Mouse (Mus musculus) limb, embryonic 14.5 days (tissue): ENCODE results near the gene Slc35f1. TPM values are rescaled to one million over a fixed set of nuclear protein-coding genes. Genes with fewer than 3 reads are reported as not detected.

Experiments used
- ATAC-seq: fragments of 200-750 bp; cut with Nextera tagmentation; 2 replicates; pipeline ENCODE4 v1.8.0; 2017; ENCODE audit warnings: low read depth, moderate number of reproducible peaks, moderate TSS enrichment; ENCODE audit not compliant: low FRiP score
- DNase-seq: peaks from one replicate; pipeline ENCODE4 v3.0.0-alpha.2; 2015; ENCODE audit warnings: low spot score
- H3K27ac ChIP-seq: fragments of 300-500 bp; sonication (generic); replicated peaks from 2 replicates; pipeline ENCODE4 v1.5.1; 2014; ENCODE audit warnings: low read depth, mild to moderate bottlenecking, low read length, moderate library complexity, mixed read lengths
- H3K27me3 ChIP-seq: fragments of 300-500 bp; sonication (generic); 2 replicates; pipeline ENCODE4 v1.6.1; 2014; ENCODE audit warnings: low read length, mixed read lengths; ENCODE audit not compliant: control insufficient read depth, insufficient read depth
- H3K36me3 ChIP-seq: fragments of 300-500 bp; sonication (generic); 2 replicates; pipeline ENCODE4 v1.6.1; 2014; ENCODE audit warnings: mild to moderate bottlenecking, low read length, moderate library complexity, mixed read lengths; ENCODE audit not compliant: control insufficient read depth, insufficient read depth
- H3K4me1 ChIP-seq: fragments of 300-500 bp; sonication (generic); 2 replicates; pipeline ENCODE4 v1.6.1; 2014; ENCODE audit warnings: antibody characterized with exemption, low read length, mixed read lengths; ENCODE audit not compliant: control insufficient read depth, insufficient read depth
- H3K4me2 ChIP-seq: fragments of 300-500 bp; sonication (generic); replicated peaks from 2 replicates; pipeline ENCODE4 v1.6.1; 2014; ENCODE audit warnings: low read depth, mild to moderate bottlenecking, low read length, moderate library complexity; ENCODE audit not compliant: severe bottlenecking
- H3K4me3 ChIP-seq: fragments of 300-500 bp; sonication (generic); replicated peaks from 2 replicates; pipeline ENCODE4 v1.5.1; 2014; ENCODE audit warnings: low read length
- H3K9ac ChIP-seq: fragments of 300-500 bp; sonication (generic); 2 replicates; pipeline ENCODE4 v1.6.1; 2014; ENCODE audit warnings: mild to moderate bottlenecking, low read depth, low read length, moderate library complexity; ENCODE audit not compliant: severe bottlenecking
- H3K9me3 ChIP-seq: fragments of 300-500 bp; sonication (generic); 2 replicates; pipeline ENCODE4 v1.6.1; 2016; ENCODE audit warnings: low read length; ENCODE audit not compliant: control insufficient read depth
- POLR2A ChIP-seq: fragments of 200-500 bp; IDR thresholded peaks from 2 replicates; pipeline ENCODE4 v1.8.0; 2012; ENCODE audit warnings: inconsistent platforms, mild to moderate bottlenecking, moderate library complexity, borderline replicate concordance; ENCODE audit not compliant: insufficient read depth, insufficient read length; ENCODE audit errors: extremely low read depth
- WGBS: fragments of 180-500 bp; shearing (Covaris S2); extraction: QIAGEN DNeasy Blood & Tissue Kit; methylation state at CpG from one replicate; pipeline ENCODE4 v1.1.7; 2014; 5-methylcytosine and 5-hydroxymethylcytosine counted together
- polyA plus RNA-seq, 2 experiments: library from polyadenylated mRNA; depleted of rRNA in 1 of 2; stranded (reverse) in 1 of 2; unstranded in 1 of 2; fragments of >200 nt; fragmentation: Nextera tagmentation in 1 of 2; extraction: Ambion mirVana in 1 of 2; gene quantifications; 2 replicates each; pipeline versions ENCODE4 v1.2.1 to v1.2.3; 2012 to 2014

Gene Slc35f1
- polyA plus RNA-seq, 2 experiments = 4.8 to 6.4 TPM

GRCm38 (mm10) chr10:52755949-52756679, 65.8 kb downstream of the Slc35f1 start:
- H3K4me1 ChIP-seq = no peaks in the 10 kb centered on the region
- TF ChIP-seq POLR2A = no peak
- H3K36me3 ChIP-seq = no peaks in the 10 kb centered on the region
- no peaks in the 10 kb centered on the region for H3K9me3 ChIP-seq
- WGBS = 85% methylated on average over 13 of the region's 13 CpGs
- H3K4me3 ChIP-seq = no peak overlapping the region
- no peak for DNase-seq
- ATAC-seq = no peak
- H3K9ac ChIP-seq = no peak overlapping the region
- no peak overlapping the region for H3K4me2 ChIP-seq
- no peaks in the 10 kb centered on the region for H3K27me3 ChIP-seq
- H3K27ac ChIP-seq = no peak overlapping the region

GRCm38 (mm10) chr10:52757496-52758260, 67.3 kb downstream of the Slc35f1 start:
- Histone ChIP-seq H3K9me3 (no peaks in the 10 kb centered on the region), H3K4me1 (no peaks in the 10 kb centered on the region), H3K4me3 (no peak overlapping the region), H3K27ac (no peak overlapping the region), H3K27me3 (no peaks in the 10 kb centered on the region), H3K36me3 (no peaks in the 10 kb centered on the region), H3K4me2 (no peak overlapping the region), H3K9ac (no peak overlapping the region)
- ATAC-seq = no peak
- DNase-seq = no peak
- no peak for TF ChIP-seq POLR2A
- 87% methylated on average over 4 of the region's 4 CpGs for WGBS

GRCm38 (mm10) chr10:52758589-52758988, 68.3 kb downstream of the Slc35f1 start:
- H3K9ac ChIP-seq = no peak overlapping the region
- 21% methylated on average over 4 of the region's 4 CpGs for WGBS
- no peak for ATAC-seq
- H3K4me3 ChIP-seq = no peak overlapping the region
- no peaks in the 10 kb centered on the region for H3K36me3 ChIP-seq
- H3K4me2 ChIP-seq = no peak overlapping the region
- no peaks in the 10 kb centered on the region for H3K4me1 ChIP-seq
- H3K27me3 ChIP-seq = no peaks in the 10 kb centered on the region
- H3K9me3 ChIP-seq = no peaks in the 10 kb centered on the region
- H3K27ac ChIP-seq = no peak overlapping the region
- no peak for TF ChIP-seq POLR2A
- peak; percentile 71 for DNase-seq

GRCm38 (mm10) chr10:52760527-52760926, 70.2 kb downstream of the Slc35f1 start:
- Histone ChIP-seq H3K4me3 (no peak overlapping the region), H3K4me2 (no peak overlapping the region), H3K4me1 (no peaks in the 10 kb centered on the region), H3K27me3 (no peaks in the 10 kb centered on the region), H3K9ac (no peak overlapping the region), H3K36me3 (no peaks in the 10 kb centered on the region), H3K27ac (no peak overlapping the region), H3K9me3 (no peaks in the 10 kb centered on the region)
- DNase-seq (no peak), ATAC-seq (no peak)
- TF ChIP-seq POLR2A = no peak
- 82% methylated on average over 1 of the region's 1 CpGs for WGBS

GRCm38 (mm10) chr10:52779926-52780485, 89.7 kb downstream of the Slc35f1 start:
- WGBS = 41% methylated on average over 4 of the region's 4 CpGs
- ATAC-seq = no peak

More at GRCm38 (mm10) chr10:52779926-52780485, 89.7 kb downstream of the Slc35f1 start:
- no peaks in the 10 kb centered on the region for H3K4me1 ChIP-seq
- no peak for TF ChIP-seq POLR2A
- no peak overlapping the region for H3K9ac ChIP-seq
- no peak overlapping the region for H3K27ac ChIP-seq
- H3K4me2 ChIP-seq = no peak overlapping the region
- DNase-seq = peak; percentile 17
- no peak overlapping the region for H3K4me3 ChIP-seq
- H3K36me3 ChIP-seq = no peaks in the 10 kb centered on the region
- H3K27me3 ChIP-seq = no peaks in the 10 kb centered on the region
- H3K9me3 ChIP-seq = no peaks in the 10 kb centered on the region
